Comparison of ENCODE assay signal across 8 mouse cellular contexts in the genomic region with DNA sequence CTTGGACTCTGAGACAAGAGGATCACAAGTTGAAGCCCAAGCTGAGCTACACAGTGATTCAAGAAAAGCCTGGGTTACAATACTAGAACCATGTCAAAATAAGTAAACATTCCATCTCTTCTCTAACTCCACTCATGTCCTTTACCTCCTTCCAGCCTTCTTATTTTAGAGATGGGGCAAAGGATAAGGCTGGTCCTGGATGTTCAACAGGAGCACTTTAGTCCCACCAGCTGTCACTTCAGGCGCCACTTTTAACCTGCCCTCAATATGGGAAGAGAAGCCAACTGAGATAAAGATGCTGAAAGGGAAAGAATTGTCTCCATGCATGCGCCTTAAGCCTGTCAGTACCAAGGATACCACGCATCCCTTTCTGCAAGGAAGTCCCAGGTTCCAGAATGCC. TPM values are rescaled to one million over a fixed set of nuclear protein-coding genes. Genes with fewer than 3 reads are reported as not detected.
DNase-seq lines count a peak whose midpoint lies in the region; ATAC-seq and TF ChIP-seq lines count a peak whose summit lies in the region.

No protein-coding gene starts in this region.

- H3K4me2 ChIP-seq in forebrain, embryonic 15.5 days (replicated peaks) = peak overlapping the region; percentile 79
- H3K4me2 ChIP-seq in liver, embryonic 13.5 days = peak overlapping the region; percentile 80

- peak overlapping the region; percentile 92 for H3K4me3 ChIP-seq in gastrocnemius, adult 2 months
- peak overlapping the region; percentile 99 for H3K4me3 ChIP-seq in C2C12 (ENCODE audit: insufficient read depth, poor library complexity, severe bottlenecking)
- peak overlapping the region; percentile 98 for H3K4me3 ChIP-seq in forebrain, embryonic 15.5 days
- peak overlapping the region; percentile 97 for H3K4me3 ChIP-seq in liver, embryonic 13.5 days (replicated peaks)

- H3K79me3 ChIP-seq in C2C12 (ENCODE audit: low read depth) = peaks cover 42% of the 10 kb centered on the region

- H3K9me3 ChIP-seq in forebrain, embryonic 15.5 days = no peaks in the 10 kb centered on the region
- H3K9me3 ChIP-seq in liver, embryonic 13.5 days (replicated peaks) = 0 out of 2 replicates have a peak, but pooled peaks cover 3% of the 10 kb centered on the region

- intact Hi-C loops in gastrocnemius, adult 2 months (cut with DNase I) = no loop called here
- intact Hi-C loops in gastrocnemius, postnatal 36 days (cut with DNase I) = no loop called here
- intact Hi-C loops in left cerebral cortex, postnatal 14 days (cut with DNase I) = loop anchor here (2.0 kb wide), 1 partner anchor 47 kb away; the partner anchor contains the start of genes Isg20l2 and Rrnad1

- DNase-seq in gastrocnemius, adult 2 months = no peak
- DNase-seq in gastrocnemius, postnatal 36 days = no peak
- no peak for DNase-seq in liver, embryonic 13.5 days
- no peak for DNase-seq in thymus, postnatal 25 days
- DNase-seq in left cerebral cortex, postnatal 14 days (ENCODE audit: low spot score in 2 of 2) = no peak

- H3K79me2 ChIP-seq in C2C12 (ENCODE audit: control insufficient read depth, insufficient read depth) = peaks cover 58% of the 10 kb centered on the region

- peak overlapping the region; percentile 73 for H3ac ChIP-seq in C2C12 (ENCODE audit: control insufficient read depth, insufficient read length, low read depth)

- no peak for ATAC-seq in forebrain, embryonic 15.5 days (replicated peaks)
- no peak for ATAC-seq in liver, embryonic 13.5 days (ENCODE audit: low read depth)
- no peak for ATAC-seq in megakaryocyte progenitor cell, adult 5-6 weeks (replicated peaks; ENCODE audit: poor library complexity)

- H3K27ac ChIP-seq in gastrocnemius, adult 2 months = peak overlapping the region; percentile 92
- 0 out of 2 replicates have a peak overlapping the region, but pooled peaks have one; percentile 89 for H3K27ac ChIP-seq in forebrain, embryonic 15.5 days (replicated peaks)
- H3K27ac ChIP-seq in liver, embryonic 13.5 days = peak overlapping the region; percentile 90

- no peaks in the 10 kb centered on the region for H3K27me3 ChIP-seq in C2C12 (ENCODE audit: control insufficient read depth, insufficient read depth, insufficient read length)
- no peaks in the 10 kb centered on the region for H3K27me3 ChIP-seq in forebrain, embryonic 15.5 days
- H3K27me3 ChIP-seq in liver, embryonic 13.5 days = no peaks in the 10 kb centered on the region

- peak overlapping the region; percentile 91 for H3K9ac ChIP-seq in forebrain, embryonic 15.5 days (replicated peaks)
- H3K9ac ChIP-seq in liver, embryonic 13.5 days = peak overlapping the region; percentile 97

- WGBS in forebrain, embryonic 15.5 days = 2% methylated on average over 3 of the region's 3 CpGs
- WGBS in liver, embryonic 13.5 days (ENCODE audit: insufficient replicate concordance) = 0% methylated on average over 3 of the region's 3 CpGs

- TF ChIP-seq CTCF in gastrocnemius, adult 2 months (IDR thresholded peaks at IDR 0.05) = no peak
- TF ChIP-seq CTCF in C2C12 (IDR thresholded peaks at IDR 0.05; ENCODE audit: control insufficient read depth, insufficient read depth, insufficient read length) = no peak

- H3K4me1 ChIP-seq in forebrain, embryonic 15.5 days = peaks cover 18% of the 10 kb centered on the region
- H3K4me1 ChIP-seq in liver, embryonic 13.5 days (replicated peaks) = peaks cover 29% of the 10 kb centered on the region

- H3K36me3 ChIP-seq in C2C12 (ENCODE audit: control insufficient read depth, insufficient read depth) = peaks cover 17% of the 10 kb centered on the region
- peaks cover 8% of the 10 kb centered on the region; the same call in 1 of the 2 replicates for H3K36me3 ChIP-seq in forebrain, embryonic 15.5 days
- H3K36me3 ChIP-seq in liver, embryonic 13.5 days = peaks cover 24% of the 10 kb centered on the region

TF ChIP-seq in C2C12, 6 proteins besides CTCF, POLR2A, EP300 and RAD21:
- TF ChIP-seq FOSL1 (IDR thresholded peaks at IDR 0.05; ENCODE audit: insufficient read depth, low read length, poor library complexity, severe bottlenecking) = no peak
- no peak for TF ChIP-seq CEBPB (IDR thresholded peaks at IDR 0.05; ENCODE audit: low read depth)
- no peak for TF ChIP-seq USF1 (IDR thresholded peaks at IDR 0.05; ENCODE audit: low read depth)
- TF ChIP-seq MYOD1 (IDR thresholded peaks at IDR 0.05; ENCODE audit: control insufficient read depth, insufficient read length, low read depth) = no peak
- TF ChIP-seq MAX (IDR thresholded peaks at IDR 0.05) = no peak
- TF ChIP-seq MYOG (IDR thresholded peaks at IDR 0.05; ENCODE audit: control insufficient read depth, extremely low read depth, insufficient read length) = no peak
TF ChIP-seq in C2C12: peak in this region for 0.

RNA-seq across cellular contexts. Expression of gene Prcc, which starts 1.1 kb away (rescaled TPM):
- 10 to 100 TPM; 45.5 to 52.8 TPM for total RNA-seq in gastrocnemius, adult 2 months (2021)
- 10 to 100 TPM; 43.8 to 45.5 TPM for total RNA-seq in gastrocnemius, postnatal 36 days (2021)
- 44.3 TPM for polyA plus RNA-seq in C2C12 (2012; fragmentation: generic; extraction: Trizol)
- polyA plus RNA-seq in forebrain, embryonic 15.5 days (2015; fragmentation: Nextera tagmentation; extraction: Ambion mirVana) = 16.5 and 17.3 TPM in 2 replicates
- 7.9 and 9.2 TPM in 2 replicates for polyA plus RNA-seq in liver, embryonic 13.5 days (2015; fragmentation: Nextera tagmentation; extraction: Ambion mirVana)
- total RNA-seq in megakaryocyte progenitor cell, adult 5-6 weeks (2015) = 24.5 and 25.6 TPM in 2 replicates
- 28.9 and 31.3 TPM in 2 replicates for total RNA-seq in megakaryocyte progenitor cell, adult 5-6 weeks (2017)
- 10 to 100 TPM; 64.4 to 65.9 TPM for total RNA-seq in left cerebral cortex, postnatal 14 days (2021)

RNA-seq across cellular contexts. Expression of gene Hdgf, which starts 21.8 kb away (rescaled TPM):
- 100 to 1,000 TPM; 212 to 228 TPM for total RNA-seq in gastrocnemius, adult 2 months (2021)
- total RNA-seq in gastrocnemius, postnatal 36 days (2021) = 100 to 1,000 TPM; 183 to 199 TPM
- polyA plus RNA-seq in C2C12 (2012; fragmentation: generic; extraction: Trizol) = 279 TPM
- 226 and 235 TPM in 2 replicates for polyA plus RNA-seq in forebrain, embryonic 15.5 days (2015; fragmentation: Nextera tagmentation; extraction: Ambion mirVana)
- polyA plus RNA-seq in liver, embryonic 13.5 days (2015; fragmentation: Nextera tagmentation; extraction: Ambion mirVana) = 263 and 283 TPM in 2 replicates
- total RNA-seq in megakaryocyte progenitor cell, adult 5-6 weeks (2015) = 281 and 308 TPM in 2 replicates
- 348 and 456 TPM in 2 replicates for total RNA-seq in megakaryocyte progenitor cell, adult 5-6 weeks (2017)
- total RNA-seq in left cerebral cortex, postnatal 14 days (2021) = 100 to 1,000 TPM; 130 to 139 TPM

RNA-seq across cellular contexts. Expression of gene Mrpl24, which starts 35.0 kb away (rescaled TPM):
- 10 to 100 TPM; 44.1 to 50.2 TPM for total RNA-seq in gastrocnemius, adult 2 months (2021)
- 10 to 100 TPM; 36.7 to 42.3 TPM for total RNA-seq in gastrocnemius, postnatal 36 days (2021)
- polyA plus RNA-seq in C2C12 (2012; fragmentation: generic; extraction: Trizol) = 69.7 TPM
- polyA plus RNA-seq in forebrain, embryonic 15.5 days (2015; fragmentation: Nextera tagmentation; extraction: Ambion mirVana) = 62.7 and 68.2 TPM in 2 replicates
- polyA plus RNA-seq in liver, embryonic 13.5 days (2015; fragmentation: Nextera tagmentation; extraction: Ambion mirVana) = 48.7 and 56.5 TPM in 2 replicates
- total RNA-seq in megakaryocyte progenitor cell, adult 5-6 weeks (2015) = 157 and 195 TPM in 2 replicates
- 119 and 137 TPM in 2 replicates for total RNA-seq in megakaryocyte progenitor cell, adult 5-6 weeks (2017)
- 10 to 100 TPM; 45.5 to 48.5 TPM for total RNA-seq in left cerebral cortex, postnatal 14 days (2021)

RNA-seq across cellular contexts. Expression of gene Sh2d2a, which starts 37.7 kb away (rescaled TPM):
- total RNA-seq in gastrocnemius, adult 2 months (2021) = not detected
- total RNA-seq in gastrocnemius, postnatal 36 days (2021) = under 1 TPM in 1 of 2 experiments, not detected in 1; 0.13 TPM
- 0.01 TPM for polyA plus RNA-seq in C2C12 (2012; fragmentation: generic; extraction: Trizol)
- polyA plus RNA-seq in forebrain, embryonic 15.5 days (2015; fragmentation: Nextera tagmentation; extraction: Ambion mirVana) = not detected in 2 replicates
- polyA plus RNA-seq in liver, embryonic 13.5 days (2015; fragmentation: Nextera tagmentation; extraction: Ambion mirVana) = 0.17 TPM in 1 of 2 replicates, not detected in the other
- total RNA-seq in megakaryocyte progenitor cell, adult 5-6 weeks (2015) = 0.12 TPM in 1 of 2 replicates, not detected in the other
- not detected in 2 replicates for total RNA-seq in megakaryocyte progenitor cell, adult 5-6 weeks (2017)
- not detected for total RNA-seq in left cerebral cortex, postnatal 14 days (2021)

RNA-seq across cellular contexts. Expression of gene Isg20l2, which starts 45.8 kb away (rescaled TPM):
- 1 to 10 TPM; 7.6 to 8.1 TPM for total RNA-seq in gastrocnemius, adult 2 months (2021)
- total RNA-seq in gastrocnemius, postnatal 36 days (2021) = 1 to 10 TPM; 6.2 to 8.0 TPM
- 25.0 TPM for polyA plus RNA-seq in C2C12 (2012; fragmentation: generic; extraction: Trizol)
- 49.7 and 50.0 TPM in 2 replicates for polyA plus RNA-seq in forebrain, embryonic 15.5 days (2015; fragmentation: Nextera tagmentation; extraction: Ambion mirVana)
- polyA plus RNA-seq in liver, embryonic 13.5 days (2015; fragmentation: Nextera tagmentation; extraction: Ambion mirVana) = 31.1 and 38.3 TPM in 2 replicates
- 45.2 and 51.0 TPM in 2 replicates for total RNA-seq in megakaryocyte progenitor cell, adult 5-6 weeks (2015)
- 41.1 and 51.0 TPM in 2 replicates for total RNA-seq in megakaryocyte progenitor cell, adult 5-6 weeks (2017)
- total RNA-seq in left cerebral cortex, postnatal 14 days (2021) = 10 to 100 TPM; 14.3 to 15.2 TPM
